Mouse (Mus musculus) hematopoietic stem cell, adult 5-6 weeks (primary cell): ENCODE measurements around the gene 4933428G20Rik. TPM values are rescaled to one million over a fixed set of nuclear protein-coding genes. Genes with fewer than 3 reads are reported as not detected.
A peak's percentile ranks its signal among the peaks of the same experiment; 100 is the strongest.

ENCODE experiments used
- ATAC-seq, 2 experiments: fragments of 125-278 bp in 1 of 2; replicated peaks in 1 of 2; 2 replicates each; pipeline ENCODE4 v1.8.0; 2016 to 2017; ENCODE audit warnings: inconsistent platforms in 2 of 2, mild to moderate bottlenecking in 2 of 2, moderate number of reproducible peaks in 2 of 2, low read depth in 1 of 2, moderate TSS enrichment in 1 of 2; ENCODE audit not compliant: low FRiP score in 2 of 2, poor library complexity in 2 of 2, severe bottlenecking in 2 of 2, insufficient read depth in 1 of 2, low TSS enrichment in 1 of 2
- total RNA-seq: library from RNA; stranded (forward); fragments of 172-1452, 232-1000 nt; gene quantifications from 2 replicates; pipeline ENCODE4 v1.2.3, GENCODE M21; 2017

4933428G20Rik gene
- total RNA-seq, 1 experiment from 2014 or later = not detected

DNA sequence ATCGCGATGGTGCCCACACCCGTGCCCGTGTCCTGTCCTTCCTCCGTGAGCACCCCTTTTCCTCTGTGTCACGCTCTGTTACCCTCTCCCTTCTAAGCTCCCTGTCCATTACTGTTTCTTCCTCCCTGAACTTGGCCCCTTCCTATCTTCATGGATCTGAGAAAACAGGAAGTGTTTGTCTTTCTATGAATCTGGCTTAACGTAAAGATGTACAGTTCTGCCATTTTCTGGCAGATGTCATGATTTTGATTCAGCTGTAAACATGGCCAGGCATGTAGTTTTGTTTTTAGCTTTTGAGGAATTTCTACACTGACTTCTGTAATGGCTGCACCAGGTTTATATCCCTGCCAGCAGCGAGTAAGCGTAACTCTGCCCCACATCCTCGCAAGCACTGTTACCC is 21.1 kb downstream of the 4933428G20Rik start:
- ATAC-seq = no peak

DNA sequence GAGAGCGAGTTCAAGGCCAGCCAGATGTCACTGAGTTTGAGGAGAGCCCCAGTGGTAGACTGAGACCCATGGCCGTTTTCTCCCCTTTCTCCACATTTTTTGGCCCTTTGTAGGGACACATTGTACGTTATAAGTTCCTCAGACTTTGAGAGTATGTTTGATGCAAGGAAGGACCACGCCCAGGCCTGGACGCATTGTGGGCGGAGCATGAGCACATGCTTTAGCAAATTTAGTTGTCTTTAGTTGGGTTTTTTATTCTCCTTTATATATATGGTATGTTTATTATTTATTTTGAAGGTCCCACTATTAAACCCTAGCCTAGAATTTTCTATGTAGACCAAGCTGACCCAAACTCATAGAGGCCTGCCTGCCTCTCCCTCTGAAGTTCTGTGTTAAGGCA is 21.8 kb downstream of the 4933428G20Rik start:
- ATAC-seq = no peak

DNA sequence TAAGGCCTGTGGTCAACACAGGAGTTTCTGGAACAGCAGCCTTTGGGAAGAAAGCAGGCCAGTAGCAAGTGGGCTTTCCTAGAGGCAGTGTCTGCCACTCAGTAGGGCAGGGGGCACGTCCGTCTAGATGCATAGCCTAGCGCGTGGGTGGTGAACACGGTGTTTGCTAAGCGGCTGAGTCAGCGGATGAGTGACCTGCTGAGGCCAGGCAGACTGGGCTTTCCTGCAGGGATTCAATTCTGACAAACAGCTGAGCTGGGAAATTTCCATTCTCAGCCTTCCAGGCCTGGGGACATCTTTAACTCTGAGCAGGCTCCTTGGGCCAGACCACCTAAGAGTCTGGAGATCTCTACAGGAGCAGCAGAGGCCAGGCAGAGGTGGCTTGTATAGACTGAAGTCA is 22.7 kb downstream of the 4933428G20Rik start:
- ATAC-seq = no peak

DNA sequence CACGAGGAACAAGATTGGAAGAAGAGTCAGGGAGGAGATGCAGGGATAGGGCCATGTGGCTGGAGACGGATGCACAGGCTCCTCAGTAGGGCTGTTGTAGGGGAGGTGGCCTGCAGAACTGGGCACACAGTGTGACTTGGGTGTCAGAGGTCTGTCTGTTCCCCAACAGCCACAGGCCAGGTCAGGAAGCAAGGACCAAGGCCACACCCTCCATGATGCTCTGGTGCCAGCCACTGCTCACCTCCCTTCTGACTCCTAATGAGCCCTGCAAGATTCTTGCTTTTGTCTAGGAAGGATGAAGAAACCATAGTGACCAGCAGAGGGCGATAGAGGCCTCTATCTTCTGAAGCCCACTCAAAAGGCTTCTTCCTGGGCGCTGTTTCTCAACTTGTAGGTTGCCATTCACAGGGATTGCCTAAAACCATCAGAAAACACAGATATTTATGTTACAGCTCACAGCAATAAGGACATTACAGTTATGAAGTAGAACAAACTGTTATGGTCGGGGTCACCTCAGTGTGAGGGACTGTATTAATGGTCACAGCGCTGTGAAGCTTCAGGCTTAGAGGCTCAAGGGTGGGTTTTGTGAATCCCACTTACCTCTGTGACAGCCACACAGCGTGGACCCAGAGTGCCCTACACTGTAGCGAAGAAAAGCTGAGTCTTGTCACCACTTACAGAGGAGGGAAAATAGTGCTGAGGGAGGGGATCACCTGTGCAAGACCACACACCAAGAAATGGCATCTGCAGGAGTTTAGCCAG is 23.6 kb downstream of the 4933428G20Rik start:
- ATAC-seq = peak; percentile 58 to 73; a peak in 3 of 4 replicates

DNA sequence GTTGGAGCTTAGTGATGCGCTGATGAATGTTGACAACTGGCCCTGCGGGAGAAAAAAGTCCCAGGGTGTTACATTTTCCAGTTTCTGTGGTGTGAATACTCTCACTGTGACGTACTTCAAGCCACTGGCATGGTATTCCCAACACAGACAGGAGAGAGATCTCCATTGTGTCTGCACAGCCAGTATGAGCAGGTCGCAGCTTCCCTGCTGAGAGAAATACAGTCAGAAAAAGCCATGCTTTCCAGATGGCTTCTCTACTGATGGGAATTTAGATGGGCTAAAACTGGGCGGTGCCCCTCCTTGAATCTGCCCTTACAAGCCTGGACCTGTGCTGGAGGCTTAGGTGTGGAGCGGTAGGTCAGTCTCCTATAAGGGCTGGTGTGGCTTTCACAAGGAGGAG is 28.9 kb downstream of the 4933428G20Rik start:
- ATAC-seq = no peak

DNA sequence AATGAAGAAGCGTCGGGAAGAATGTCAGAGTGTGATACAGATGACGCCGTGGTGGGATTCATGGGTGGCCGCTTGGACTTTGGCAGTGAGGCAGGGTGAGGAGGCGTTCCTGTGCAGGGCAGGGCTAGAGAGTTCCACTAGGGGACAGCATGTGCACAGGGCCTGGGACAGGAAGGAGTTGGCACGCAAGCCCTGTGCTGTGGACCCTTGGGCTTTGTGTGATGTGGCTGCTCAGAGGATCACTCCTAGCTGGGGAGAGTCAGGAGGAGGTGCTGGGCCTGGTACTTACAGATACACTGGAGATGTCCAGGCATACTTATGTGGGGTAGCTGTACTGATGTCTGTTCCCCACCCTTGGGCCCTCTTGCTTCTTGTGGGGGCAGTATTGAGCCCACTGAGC is 30.3 kb downstream of the 4933428G20Rik start:
- ATAC-seq = no peak

DNA sequence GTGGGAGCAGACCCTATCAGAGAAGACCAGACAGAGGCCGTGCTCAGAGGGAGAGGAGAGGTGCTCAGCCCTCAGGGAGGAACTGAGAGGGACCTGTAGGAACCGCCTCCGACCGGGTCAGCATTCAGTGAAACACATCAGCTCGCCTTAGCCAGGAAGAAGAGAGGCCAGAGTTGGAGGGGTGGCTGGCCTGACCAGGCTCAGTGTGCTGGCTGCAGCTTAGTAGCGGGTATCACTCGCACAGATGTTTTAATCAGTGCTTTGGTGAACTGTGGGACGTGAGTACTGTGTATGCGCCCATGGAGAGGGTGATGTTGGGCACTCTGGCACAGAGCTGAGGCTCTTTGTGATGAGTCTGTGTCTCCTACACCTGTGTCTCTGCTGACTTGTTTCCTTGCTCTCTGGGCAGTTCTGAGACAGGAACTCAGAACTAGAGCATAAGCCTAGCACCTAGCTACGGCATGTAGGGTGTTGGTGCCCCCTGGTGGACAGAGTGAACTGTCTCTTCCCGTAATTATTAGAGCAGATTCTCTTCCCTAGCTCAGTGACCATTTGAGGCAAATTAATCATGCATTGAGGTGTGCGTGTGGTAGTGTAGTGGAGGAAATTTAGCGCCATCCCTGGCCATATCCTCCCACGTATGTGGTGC is 31.4 kb downstream of the 4933428G20Rik start:
- ATAC-seq = peak; percentile 80 to 84

DNA sequence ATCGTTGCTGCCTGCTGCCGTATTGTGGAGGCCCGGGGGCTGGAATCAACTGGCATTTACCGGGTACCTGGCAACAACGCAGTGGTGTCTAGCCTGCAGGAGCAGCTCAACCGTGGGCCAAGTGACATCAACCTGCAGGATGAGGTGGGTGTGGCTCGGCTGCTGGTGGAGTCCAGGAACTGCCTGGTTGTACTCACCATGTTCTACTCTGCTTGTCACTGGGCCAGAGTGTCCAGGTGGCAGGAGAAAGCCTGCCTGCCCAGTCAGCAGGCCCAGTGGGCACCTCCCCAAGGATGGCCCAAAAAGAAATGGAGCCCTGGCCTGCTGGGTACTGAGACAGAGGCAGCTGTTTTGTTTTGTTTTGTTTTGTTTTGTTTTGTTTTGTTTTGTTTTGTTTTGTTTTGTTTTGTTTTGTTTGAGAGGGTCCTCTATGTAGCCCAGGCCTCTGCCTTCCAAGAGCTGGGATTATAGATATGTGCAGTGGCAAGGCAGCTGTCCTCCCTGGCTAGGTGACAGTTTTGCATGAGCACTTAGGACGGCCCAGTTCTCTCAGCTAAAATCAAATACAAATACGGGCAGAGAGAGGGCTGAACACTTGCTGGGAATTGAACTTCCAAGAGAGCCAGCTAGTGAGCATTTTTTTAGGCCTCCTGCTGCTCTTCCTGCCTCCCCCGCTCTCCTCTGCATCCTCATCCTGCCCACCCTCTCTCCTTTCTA is 33.5 kb downstream of the 4933428G20Rik start:
- no peak for ATAC-seq

DNA sequence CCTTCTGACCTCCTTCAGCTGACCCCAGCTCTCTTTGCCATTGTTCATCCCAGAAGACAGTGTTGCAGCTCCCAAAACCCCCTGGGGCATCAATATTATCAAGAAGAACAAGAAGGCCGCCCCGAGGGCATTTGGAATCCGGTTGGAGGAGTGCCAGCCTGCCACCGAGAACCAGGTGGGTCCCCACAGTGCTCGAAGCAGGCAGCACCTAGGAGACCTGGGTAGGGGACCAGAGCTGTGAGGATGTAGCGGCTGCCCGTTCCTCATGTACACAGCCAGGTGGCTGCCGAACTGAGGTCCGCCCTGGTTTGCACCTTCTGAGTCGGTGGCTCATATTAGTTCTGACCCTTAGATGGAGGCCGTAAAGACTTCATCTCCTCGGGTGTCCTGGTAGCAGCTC is 34.2 kb downstream of the 4933428G20Rik start:
- ATAC-seq = no peak

DNA sequence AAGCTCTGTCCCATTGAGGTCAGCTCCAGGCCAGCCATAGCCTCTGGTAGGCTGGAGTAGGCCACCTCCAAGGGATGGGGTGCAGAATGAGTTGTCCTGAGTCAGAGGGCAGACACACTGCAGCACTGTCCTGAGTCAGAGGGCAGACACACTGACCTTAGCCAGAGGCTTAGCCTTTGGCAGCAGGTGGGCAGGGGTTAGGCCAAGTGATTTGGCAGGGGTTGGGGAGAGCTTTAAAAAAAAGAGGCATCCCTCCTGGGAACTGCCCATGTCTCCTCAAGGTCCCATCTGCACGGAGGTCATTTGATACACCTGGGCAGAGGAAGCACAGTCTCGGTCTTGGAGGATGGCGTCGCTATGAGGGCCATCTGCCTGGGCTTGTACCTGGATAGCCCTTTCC is 36.1 kb downstream of the 4933428G20Rik start:
- ATAC-seq = no peak

DNA sequence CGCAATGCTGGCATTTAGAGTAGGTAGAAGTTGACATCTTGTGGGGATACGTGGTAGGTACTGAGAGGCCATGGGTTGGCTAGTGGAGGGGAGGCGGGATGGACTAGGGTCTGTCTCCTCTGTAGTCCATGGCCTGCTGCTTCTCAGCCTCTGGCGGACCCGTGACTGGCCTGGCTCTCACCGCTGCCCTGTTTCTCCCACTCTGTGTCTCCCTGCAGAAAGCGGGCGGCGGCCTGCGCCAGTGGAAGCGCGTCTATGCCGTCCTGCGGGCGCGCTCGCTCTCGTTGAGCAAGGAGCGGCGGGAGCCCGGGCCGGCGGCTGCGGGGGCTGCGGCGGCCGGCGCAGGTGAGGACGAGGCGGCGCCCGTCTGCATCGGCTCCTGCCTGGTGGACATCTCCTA is 37.0 kb downstream of the 4933428G20Rik start:
- ATAC-seq = no peak

DNA sequence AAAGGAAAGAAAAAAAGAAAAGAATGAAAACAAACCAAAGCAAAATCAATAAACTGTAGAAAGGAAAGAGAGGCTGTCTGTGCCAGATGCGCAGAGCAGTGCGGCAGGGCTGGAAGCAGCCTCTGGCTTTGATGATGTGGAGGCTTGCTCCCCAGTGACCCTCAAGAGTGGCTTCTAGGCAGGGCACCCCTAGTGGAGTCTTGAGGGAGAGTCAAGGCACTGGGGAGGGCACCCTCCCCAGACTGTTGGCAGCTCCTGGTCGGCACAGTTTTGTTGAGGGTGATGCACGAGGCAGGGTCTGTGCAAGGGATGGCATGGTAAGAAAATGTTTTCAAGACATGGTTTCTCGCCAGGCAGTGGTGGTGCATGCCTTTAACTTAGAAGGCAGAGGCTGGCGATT is 37.6 kb downstream of the 4933428G20Rik start:
- no peak for ATAC-seq

DNA sequence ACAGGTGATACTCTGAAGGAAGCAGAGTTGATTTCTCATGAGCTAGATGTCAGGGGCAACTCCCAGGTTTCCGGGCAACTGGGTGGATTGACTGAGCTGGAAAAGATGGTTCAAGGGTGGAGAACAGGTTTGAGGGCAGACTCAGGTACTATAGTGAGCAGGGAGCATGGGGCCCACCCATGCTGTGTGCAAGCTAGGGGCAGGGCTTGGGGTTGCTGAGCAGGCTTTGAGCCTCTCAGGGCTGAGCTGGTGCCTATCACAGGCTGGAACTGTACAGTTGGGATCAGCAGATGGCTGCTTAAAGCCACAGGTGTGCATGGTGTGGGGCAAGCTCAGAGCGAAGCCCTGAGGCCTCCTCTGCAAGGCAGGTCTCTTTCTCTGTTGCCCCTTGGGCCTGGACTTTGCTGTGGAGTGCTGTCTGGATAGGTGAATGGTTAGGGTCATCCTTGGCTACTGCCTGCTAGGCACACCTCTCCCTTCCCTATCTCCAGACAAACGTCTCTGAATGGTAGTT is 38.8 kb downstream of the 4933428G20Rik start:
- no peak for ATAC-seq

DNA sequence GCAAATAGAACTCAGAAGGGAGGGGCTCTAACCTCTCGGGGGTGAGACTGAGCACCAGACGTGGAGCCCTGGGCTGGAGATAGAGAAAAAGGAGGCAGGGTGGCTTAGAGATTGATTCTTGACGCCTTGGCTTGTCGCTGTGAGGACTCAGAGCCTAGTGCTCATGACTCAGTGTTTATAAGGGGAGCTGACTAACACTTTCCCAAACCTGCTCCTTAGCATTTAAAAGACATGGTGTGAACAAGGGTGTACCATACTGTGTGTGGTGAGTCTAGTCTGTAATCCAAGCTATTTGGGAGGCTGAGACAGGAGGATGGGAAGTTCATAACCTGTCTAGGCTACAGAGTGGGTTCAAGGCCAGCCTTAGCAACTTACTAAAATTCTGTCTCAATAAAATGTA is 43.0 kb downstream of the 4933428G20Rik start:
- ATAC-seq = no peak

DNA sequence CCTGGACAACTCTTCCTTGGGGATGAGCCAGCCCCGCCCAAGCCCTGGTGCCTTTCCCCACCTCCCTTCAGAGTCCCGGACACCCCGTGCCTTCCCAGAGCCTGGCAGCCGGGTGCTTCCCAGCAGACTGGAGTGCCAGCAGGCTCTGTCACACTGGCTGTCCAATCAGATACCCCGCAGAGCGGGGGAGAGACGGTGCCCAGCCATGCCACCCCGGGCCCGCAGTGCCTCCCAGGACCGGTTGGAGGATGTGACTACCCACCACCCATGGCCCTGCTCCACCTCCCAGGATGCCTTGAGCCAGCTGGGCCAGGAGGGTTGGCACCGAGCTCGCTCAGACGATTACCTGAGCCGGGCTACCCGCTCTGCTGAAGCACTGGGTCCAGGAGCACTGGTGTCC is 48.5 kb downstream of the 4933428G20Rik start:
- no peak for ATAC-seq

DNA sequence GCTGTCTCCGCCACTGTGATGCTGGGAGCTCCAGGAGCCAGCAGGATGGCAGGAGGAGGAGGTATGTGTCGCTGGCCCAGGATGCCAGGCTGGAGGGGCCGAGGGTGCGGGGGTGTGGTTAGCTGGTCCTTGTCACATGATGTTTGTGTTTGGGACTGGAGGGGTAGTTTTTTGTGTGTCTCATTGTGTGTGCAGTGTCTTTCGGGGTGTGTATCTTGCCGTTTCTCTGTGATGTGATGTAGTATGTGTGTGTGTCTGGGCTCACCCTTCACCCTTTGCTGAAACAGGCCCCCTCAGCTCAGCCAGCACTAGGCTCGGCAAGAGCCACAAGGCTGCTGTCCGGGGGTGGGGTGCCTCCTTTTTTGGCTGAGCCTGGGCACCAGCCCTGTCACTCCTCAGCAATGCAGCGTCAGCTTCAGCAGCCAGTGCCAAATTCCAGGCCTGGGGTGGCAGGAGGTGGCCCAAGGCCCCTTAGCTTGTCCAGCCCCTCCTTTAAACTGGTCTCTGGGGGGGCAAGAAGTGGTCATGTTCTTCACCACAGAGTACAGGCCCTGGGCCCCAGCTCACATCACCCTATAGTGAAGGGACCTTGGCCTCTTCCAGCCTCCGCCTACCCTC is 49.7 kb downstream of the 4933428G20Rik start:
- ATAC-seq = no peak

DNA sequence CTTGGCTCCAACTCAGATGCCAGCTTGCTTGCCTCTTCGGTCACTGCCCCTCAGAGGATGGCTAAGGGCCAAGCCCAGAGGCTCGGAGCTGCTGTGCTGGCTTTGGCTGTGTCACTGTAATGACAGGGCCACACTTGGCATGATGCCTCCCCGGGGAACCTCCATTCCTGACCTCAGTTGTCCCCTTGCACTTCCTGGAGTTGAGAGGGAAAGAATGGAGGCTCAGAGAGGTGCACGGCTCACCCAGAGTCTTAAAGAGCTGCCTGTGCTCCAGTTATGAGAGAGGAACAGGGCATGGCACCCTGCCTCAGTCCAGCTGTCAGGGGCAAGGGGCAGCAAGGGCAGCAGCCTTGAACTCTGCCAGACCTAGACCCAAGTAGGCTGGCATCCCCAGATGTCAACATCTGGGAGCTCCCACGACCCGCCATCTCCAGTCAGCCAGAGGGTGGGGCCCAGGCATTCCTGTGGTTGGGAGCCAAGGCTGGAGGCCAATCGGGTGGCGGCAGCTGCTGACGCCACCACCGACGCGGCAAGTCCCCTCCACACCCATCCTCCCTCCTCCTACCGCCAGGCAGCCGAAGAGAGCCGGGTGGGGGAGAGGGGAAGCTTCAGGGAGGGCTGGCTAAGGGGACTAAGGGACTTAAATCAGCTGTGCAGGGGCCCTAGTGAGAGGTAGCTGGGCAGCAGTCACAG is 50.4 kb downstream of the 4933428G20Rik start:
- ATAC-seq = peak; percentile 65 to 73
